Mouse (Mus musculus): ENCODE measurements around the gene Gm15085.
"Not testable (repeated sequence)": the region's sequence is repeated elsewhere in the genome, so short reads cannot be mapped to it uniquely, and the experiment has no call there.

Gene Gm15085

DNA sequence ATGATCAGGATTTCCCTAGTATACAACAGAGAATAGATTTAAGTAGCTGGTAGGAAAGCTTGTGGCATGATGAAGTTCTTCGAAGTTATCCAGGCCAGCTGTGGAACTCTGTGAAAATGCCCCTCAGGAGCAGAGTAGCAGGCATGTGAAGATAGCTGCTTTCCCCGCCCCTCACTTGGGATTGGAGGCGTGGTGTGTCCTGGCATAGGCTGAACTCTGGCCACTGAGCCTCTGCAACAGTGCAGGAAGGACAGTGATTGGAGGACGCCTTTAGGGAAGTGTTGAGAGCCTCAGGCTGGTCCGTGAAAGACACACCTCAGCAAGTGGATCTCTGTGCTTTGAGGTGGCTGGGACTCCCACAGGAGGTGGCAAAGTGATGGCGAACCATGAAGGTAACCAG is at the start of gene Gm15085:
Gm15085 (plus strand) TSS at position 301 of the 400 bp plus-strand sequence.
- in situ Hi-C loops (cut with MboI; ENCODE audit: unreplicated experiment in 2 of 2): not testable (repeated sequence)
